Mouse (Mus musculus): ENCODE measurements around the gene Sgms2. TPM values are rescaled to one million over a fixed set of nuclear protein-coding genes. Genes with fewer than 3 reads are reported as not detected.

Gene Sgms2
- 0.44 and 0.65 TPM in 2 replicates for polyA plus RNA-seq (2012; rRNA removed)

GRCm38 (mm10) chr3:131491361-131491925 lies at the start of gene Sgms2:
TSS of gene Sgms2 (minus strand) at chr3:131491411.
- Histone ChIP-seq H3K27ac (ENCODE audit: control insufficient read depth, insufficient read depth, low read length) (no peak within 1 kb of the TSS), H3K4me3 (ENCODE audit: control insufficient read depth, insufficient read depth, low read length) (peak within 1 kb of the TSS; percentile 9), H3K27me3 (ENCODE audit: control insufficient read depth, insufficient read depth, low read length) (peaks cover 9% of the 10 kb centered on the region), H3K4me1 (replicated peaks; ENCODE audit: control insufficient read depth, insufficient read depth, low read length) (peaks cover 7% of the 10 kb centered on the region; the same call in 1 of the 2 replicates), H3K36me3 (ENCODE audit: control insufficient read depth, insufficient read depth, low read length) (no peaks in the 10 kb centered on the region)
- TF ChIP-seq POLR2A (IDR thresholded peaks at IDR 0.05; ENCODE audit: control insufficient read depth, extremely low read depth, insufficient read depth, low read length, poor library complexity), result no peak
- TF ChIP-seq CTCF (IDR thresholded peaks at IDR 0.05; ENCODE audit: borderline replicate concordance, control insufficient read depth, extremely low read depth, insufficient read depth, low read length, poor library complexity), result no peak
- DNase-seq, result no peak
- 90% methylated on average over 2 of the region's 2 CpGs for WGBS

- H3K36me3 ChIP-seq (ENCODE audit: control insufficient read depth, insufficient read depth, low read length), result no peaks in the 10 kb centered on the region
- WGBS, result 91% methylated on average over 3 of the region's 3 CpGs
- H3K4me1 ChIP-seq (replicated peaks; ENCODE audit: control insufficient read depth, insufficient read depth, low read length), result no peaks in the 10 kb centered on the region
- DNase-seq, result no peak
- H3K4me3 ChIP-seq (ENCODE audit: control insufficient read depth, insufficient read depth, low read length), result no peak overlapping the region
- no peak overlapping the region for H3K27ac ChIP-seq (ENCODE audit: control insufficient read depth, insufficient read depth, low read length)
- no peaks in the 10 kb centered on the region for H3K27me3 ChIP-seq (ENCODE audit: control insufficient read depth, insufficient read depth, low read length)
- TF ChIP-seq POLR2A (IDR thresholded peaks at IDR 0.05; ENCODE audit: control insufficient read depth, extremely low read depth, insufficient read depth, low read length, poor library complexity), result no peak
- TF ChIP-seq CTCF (IDR thresholded peaks at IDR 0.05; ENCODE audit: borderline replicate concordance, control insufficient read depth, extremely low read depth, insufficient read depth, low read length, poor library complexity), result no peak
Measured at GRCm38 (mm10) chr3:131525229-131525628, 34.0 kb upstream of the Sgms2 start.

GRCm38 (mm10) chr3:131524779-131525178 lies 33.6 kb upstream of the Sgms2 start:
- H3K4me1 ChIP-seq (replicated peaks; ENCODE audit: control insufficient read depth, insufficient read depth, low read length), result no peaks in the 10 kb centered on the region
- no peak overlapping the region for H3K4me3 ChIP-seq (ENCODE audit: control insufficient read depth, insufficient read depth, low read length)
- H3K27me3 ChIP-seq (ENCODE audit: control insufficient read depth, insufficient read depth, low read length), result no peaks in the 10 kb centered on the region
- H3K36me3 ChIP-seq (ENCODE audit: control insufficient read depth, insufficient read depth, low read length), result no peaks in the 10 kb centered on the region
- TF ChIP-seq CTCF (IDR thresholded peaks at IDR 0.05; ENCODE audit: borderline replicate concordance, control insufficient read depth, extremely low read depth, insufficient read depth, low read length, poor library complexity), result no peak
- TF ChIP-seq POLR2A (IDR thresholded peaks at IDR 0.05; ENCODE audit: control insufficient read depth, extremely low read depth, insufficient read depth, low read length, poor library complexity), result no peak
- 20% methylated on average over 11 of the region's 11 CpGs for WGBS
- H3K27ac ChIP-seq (ENCODE audit: control insufficient read depth, insufficient read depth, low read length), result no peak overlapping the region
- peak; percentile 32 for DNase-seq

DNA sequence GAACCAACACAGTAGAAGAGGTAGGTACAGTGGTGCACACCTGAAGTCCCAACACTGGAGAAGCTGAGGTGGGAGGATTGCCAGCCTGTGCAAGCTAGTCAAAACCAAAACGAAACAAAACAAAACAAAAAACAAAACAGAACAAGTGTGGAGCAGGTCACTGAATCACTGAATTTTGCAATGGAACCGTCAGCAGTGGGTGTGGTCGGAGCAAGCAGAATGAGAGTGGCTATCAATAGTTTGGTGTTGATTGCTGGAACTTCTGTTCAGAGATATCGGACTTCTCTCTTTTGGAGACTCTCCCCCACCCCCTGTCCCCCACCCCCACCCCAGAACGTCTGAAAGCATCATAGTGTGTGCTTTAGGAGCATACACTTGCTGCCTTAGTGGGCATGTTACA lies 33.0 kb upstream of the Sgms2 start:
- Histone ChIP-seq H3K36me3 (ENCODE audit: control insufficient read depth, insufficient read depth, low read length) (no peaks in the 10 kb centered on the region), H3K4me1 (replicated peaks; ENCODE audit: control insufficient read depth, insufficient read depth, low read length) (no peaks in the 10 kb centered on the region), H3K27ac (ENCODE audit: control insufficient read depth, insufficient read depth, low read length) (no peak overlapping the region), H3K4me3 (ENCODE audit: control insufficient read depth, insufficient read depth, low read length) (no peak overlapping the region), H3K27me3 (ENCODE audit: control insufficient read depth, insufficient read depth, low read length) (no peaks in the 10 kb centered on the region)
- no peak for TF ChIP-seq POLR2A (IDR thresholded peaks at IDR 0.05; ENCODE audit: control insufficient read depth, extremely low read depth, insufficient read depth, low read length, poor library complexity)
- no peak for TF ChIP-seq CTCF (IDR thresholded peaks at IDR 0.05; ENCODE audit: borderline replicate concordance, control insufficient read depth, extremely low read depth, insufficient read depth, low read length, poor library complexity)
- WGBS, result 75% methylated on average over 5 of the region's 5 CpGs
- DNase-seq, result no peak

DNA sequence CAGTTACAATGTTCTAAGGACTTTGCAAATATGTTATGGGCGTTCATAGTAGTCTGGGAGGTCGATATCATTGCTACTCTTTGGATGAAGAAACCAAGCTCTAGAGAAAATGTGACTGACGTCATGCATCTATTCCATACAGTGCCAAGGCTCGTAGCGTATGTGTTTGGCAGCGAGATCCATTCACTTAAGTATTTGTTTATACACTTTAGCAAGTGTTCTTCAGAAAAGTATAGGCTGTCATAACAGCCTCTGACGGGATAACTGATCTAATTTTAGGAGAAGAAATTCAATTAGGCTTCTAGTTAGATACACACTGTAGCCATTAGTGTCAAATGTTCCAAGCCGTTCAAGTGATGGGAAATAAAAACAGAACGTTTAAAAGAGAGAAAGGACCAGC lies 32.5 kb upstream of the Sgms2 start:
- Histone ChIP-seq H3K36me3 (ENCODE audit: control insufficient read depth, insufficient read depth, low read length) (no peaks in the 10 kb centered on the region), H3K27ac (ENCODE audit: control insufficient read depth, insufficient read depth, low read length) (no peak overlapping the region), H3K4me1 (replicated peaks; ENCODE audit: control insufficient read depth, insufficient read depth, low read length) (no peaks in the 10 kb centered on the region), H3K4me3 (ENCODE audit: control insufficient read depth, insufficient read depth, low read length) (no peak overlapping the region), H3K27me3 (ENCODE audit: control insufficient read depth, insufficient read depth, low read length) (no peaks in the 10 kb centered on the region)
- DNase-seq, result no peak
- TF ChIP-seq POLR2A (IDR thresholded peaks at IDR 0.05; ENCODE audit: control insufficient read depth, extremely low read depth, insufficient read depth, low read length, poor library complexity) (no peak), CTCF (IDR thresholded peaks at IDR 0.05; ENCODE audit: borderline replicate concordance, control insufficient read depth, extremely low read depth, insufficient read depth, low read length, poor library complexity) (no peak)
- WGBS, result 91% methylated on average over 9 of the region's 9 CpGs

GRCm38 (mm10) chr3:131522243-131522642 lies 31.0 kb upstream of the Sgms2 start:
- H3K27me3 ChIP-seq (ENCODE audit: control insufficient read depth, insufficient read depth, low read length), result no peaks in the 10 kb centered on the region
- 72% methylated on average over 7 of the region's 7 CpGs for WGBS
- H3K4me3 ChIP-seq (ENCODE audit: control insufficient read depth, insufficient read depth, low read length), result no peak overlapping the region
- TF ChIP-seq POLR2A (IDR thresholded peaks at IDR 0.05; ENCODE audit: control insufficient read depth, extremely low read depth, insufficient read depth, low read length, poor library complexity) (no peak), CTCF (IDR thresholded peaks at IDR 0.05; ENCODE audit: borderline replicate concordance, control insufficient read depth, extremely low read depth, insufficient read depth, low read length, poor library complexity) (no peak)
- no peak overlapping the region for H3K27ac ChIP-seq (ENCODE audit: control insufficient read depth, insufficient read depth, low read length)
- H3K4me1 ChIP-seq (replicated peaks; ENCODE audit: control insufficient read depth, insufficient read depth, low read length), result no peaks in the 10 kb centered on the region
- no peak for DNase-seq
- H3K36me3 ChIP-seq (ENCODE audit: control insufficient read depth, insufficient read depth, low read length), result no peaks in the 10 kb centered on the region

DNA sequence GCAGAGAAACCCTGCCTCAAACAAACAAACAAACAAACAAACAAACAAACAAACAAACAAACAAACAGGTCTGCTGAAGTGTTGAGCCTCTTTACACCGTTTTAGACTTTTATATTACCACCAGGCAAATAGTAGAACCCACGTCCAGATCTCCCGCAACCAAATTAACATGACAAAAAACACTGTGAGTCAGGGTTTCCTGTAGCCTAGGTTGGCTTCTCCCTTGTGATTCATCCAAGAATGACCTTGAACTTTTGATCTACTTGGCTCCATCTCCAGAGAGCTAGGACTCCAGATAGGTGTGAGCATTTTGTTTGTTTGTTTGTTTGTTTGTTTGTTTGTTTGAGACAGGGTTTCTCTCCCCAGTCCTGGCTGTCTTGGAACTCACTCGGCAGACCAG lies 30.0 kb upstream of the Sgms2 start:
- WGBS, result 73% methylated on average over 4 of the region's 4 CpGs

More for the DNA sequence above, 30.0 kb upstream of the Sgms2 start:
- DNase-seq, result no peak
- Histone ChIP-seq H3K4me1 (replicated peaks; ENCODE audit: control insufficient read depth, insufficient read depth, low read length) (no peaks in the 10 kb centered on the region), H3K4me3 (ENCODE audit: control insufficient read depth, insufficient read depth, low read length) (no peak overlapping the region), H3K27ac (ENCODE audit: control insufficient read depth, insufficient read depth, low read length) (no peak overlapping the region), H3K36me3 (ENCODE audit: control insufficient read depth, insufficient read depth, low read length) (no peaks in the 10 kb centered on the region), H3K27me3 (ENCODE audit: control insufficient read depth, insufficient read depth, low read length) (no peaks in the 10 kb centered on the region)
- TF ChIP-seq CTCF (IDR thresholded peaks at IDR 0.05; ENCODE audit: borderline replicate concordance, control insufficient read depth, extremely low read depth, insufficient read depth, low read length, poor library complexity) (no peak), POLR2A (IDR thresholded peaks at IDR 0.05; ENCODE audit: control insufficient read depth, extremely low read depth, insufficient read depth, low read length, poor library complexity) (no peak)
